Mouse (Mus musculus): Measurements from ENCODE around the gene 8030474K03Rik. TPM values are rescaled to one million over a fixed set of nuclear protein-coding genes. Genes with fewer than 3 reads are reported as not detected.

The 8030474K03Rik gene
- not detected in 2 replicates for polyA plus RNA-seq (2012)

DNA sequence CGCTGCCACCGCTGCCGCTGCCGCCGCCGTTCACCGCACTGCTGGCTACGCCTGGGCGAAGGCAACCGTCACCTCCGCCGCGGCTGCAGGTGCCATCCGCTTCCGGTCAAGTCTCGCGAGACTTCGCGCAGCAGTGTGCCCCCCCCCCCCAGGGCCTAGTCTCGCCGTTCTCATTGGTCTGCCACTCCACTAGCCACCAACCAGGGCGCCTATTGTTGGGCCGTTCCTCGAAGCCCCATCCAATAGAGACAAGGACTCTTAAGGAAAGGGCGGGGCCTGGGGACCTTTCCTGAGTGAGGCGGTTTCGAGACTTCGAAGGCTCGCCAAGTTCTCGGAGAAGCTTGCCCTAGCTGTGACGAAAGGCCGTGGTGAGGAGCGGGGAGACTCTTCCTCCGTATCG, at the start of gene 8030474K03Rik, which contains the start of gene Gm4779:
TSS of gene 8030474K03Rik (plus strand) at position 315 of the 400 bp plus-strand sequence.
TSS of gene Gm4779 (minus strand) at position 82 of the 400 bp plus-strand sequence.
- TF ChIP-seq GATA1 (IDR thresholded peaks at IDR 0.05; ENCODE audit: low read length): no peak

GRCm38 (mm10) chrX:101750144-101750543, 44.3 kb upstream of the 8030474K03Rik start:
- TF ChIP-seq GATA1 (IDR thresholded peaks at IDR 0.05; ENCODE audit: low read length): no peak

DNA sequence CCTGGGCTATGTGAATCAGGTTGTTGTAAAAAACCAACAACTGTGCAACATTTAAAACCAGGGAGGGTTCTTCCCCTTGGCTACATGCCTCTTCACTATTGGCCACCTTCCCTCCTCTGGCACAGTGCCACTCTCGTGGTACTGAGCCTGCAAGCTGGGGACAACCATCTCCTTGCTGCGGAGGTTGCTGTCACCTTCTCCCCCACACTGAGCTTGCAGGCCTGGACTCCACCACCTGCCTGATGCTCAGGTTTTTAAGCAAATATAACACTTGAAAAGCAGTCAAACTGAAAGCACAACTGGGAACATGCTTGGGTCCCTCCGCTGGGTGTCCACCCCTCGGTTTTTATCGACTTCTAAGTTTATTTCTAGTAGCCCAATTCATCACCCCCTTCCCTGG, 40.0 kb upstream of the 8030474K03Rik start:
- TF ChIP-seq GATA1 (IDR thresholded peaks at IDR 0.05; ENCODE audit: low read length): no peak

- TF ChIP-seq GATA1 (IDR thresholded peaks at IDR 0.05; ENCODE audit: low read length): no peak
These were observed 29.8 kb upstream of the 8030474K03Rik start for GRCm38 (mm10) chrX:101764621-101765020.

DNA sequence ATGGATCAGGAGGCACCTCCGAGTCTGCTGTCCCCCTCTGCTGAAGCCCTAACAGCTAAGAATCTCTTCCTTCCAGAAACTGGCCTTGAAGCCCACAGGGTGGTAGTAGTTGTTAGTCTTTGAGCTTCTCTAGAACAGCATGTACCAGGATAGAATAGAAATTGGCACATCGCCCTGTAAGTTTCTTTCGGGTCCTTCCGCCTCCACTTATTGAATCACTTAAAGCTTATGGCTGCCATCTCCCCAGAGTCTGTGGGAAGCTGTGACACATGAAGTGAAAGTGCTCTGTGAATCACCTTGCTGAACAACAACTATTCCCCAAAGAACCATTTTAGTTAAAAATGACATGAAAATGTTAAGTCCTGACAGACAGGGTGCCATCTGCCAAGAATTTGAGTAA, 29.3 kb upstream of the 8030474K03Rik start:
- TF ChIP-seq GATA1 (IDR thresholded peaks at IDR 0.05; ENCODE audit: low read length): no peak

- TF ChIP-seq GATA1 (IDR thresholded peaks at IDR 0.05; ENCODE audit: low read length): no peak
These were observed 27.2 kb upstream of the 8030474K03Rik start for GRCm38 (mm10) chrX:101767280-101767679.

DNA sequence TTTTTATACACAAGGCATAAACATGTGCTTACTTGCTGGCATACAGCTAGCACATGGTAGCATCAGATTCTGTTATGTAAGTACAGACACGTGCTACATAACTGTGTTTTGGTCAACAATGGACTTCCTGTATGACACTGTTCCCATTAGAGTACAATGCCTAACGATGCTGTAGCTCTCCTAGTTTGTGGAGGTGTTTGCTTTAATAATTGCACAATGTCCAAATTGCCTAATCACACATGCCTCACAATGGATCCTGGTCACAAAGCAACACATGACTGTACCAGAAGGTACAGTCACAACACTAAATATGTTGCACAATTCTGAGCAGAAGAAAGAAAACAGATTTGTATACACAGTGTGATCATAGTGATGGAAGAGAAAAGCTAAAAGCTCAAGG, 25.0 kb upstream of the 8030474K03Rik start:
- no peak for TF ChIP-seq GATA1 (IDR thresholded peaks at IDR 0.05; ENCODE audit: low read length)

DNA sequence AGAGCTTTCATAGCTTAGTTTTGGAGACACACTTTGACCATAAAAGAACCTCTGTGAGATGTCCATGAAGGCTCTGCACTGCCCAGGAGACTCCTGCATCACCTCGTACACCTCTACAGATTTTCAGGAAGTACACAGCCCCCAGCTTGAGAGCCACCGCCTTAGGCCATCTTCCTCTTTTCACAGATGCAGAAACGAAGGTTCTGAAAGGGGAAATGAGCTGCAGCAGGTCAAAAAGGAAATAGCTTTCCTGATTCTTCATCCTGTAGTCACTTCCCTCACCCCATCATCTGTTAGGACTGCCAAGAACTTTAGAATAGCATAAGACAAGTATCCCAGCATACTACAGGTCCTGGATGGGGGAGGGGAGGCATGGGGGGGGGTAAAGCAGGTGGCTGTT, 24.1 kb upstream of the 8030474K03Rik start:
- TF ChIP-seq GATA1 (IDR thresholded peaks at IDR 0.05; ENCODE audit: low read length): no peak

DNA sequence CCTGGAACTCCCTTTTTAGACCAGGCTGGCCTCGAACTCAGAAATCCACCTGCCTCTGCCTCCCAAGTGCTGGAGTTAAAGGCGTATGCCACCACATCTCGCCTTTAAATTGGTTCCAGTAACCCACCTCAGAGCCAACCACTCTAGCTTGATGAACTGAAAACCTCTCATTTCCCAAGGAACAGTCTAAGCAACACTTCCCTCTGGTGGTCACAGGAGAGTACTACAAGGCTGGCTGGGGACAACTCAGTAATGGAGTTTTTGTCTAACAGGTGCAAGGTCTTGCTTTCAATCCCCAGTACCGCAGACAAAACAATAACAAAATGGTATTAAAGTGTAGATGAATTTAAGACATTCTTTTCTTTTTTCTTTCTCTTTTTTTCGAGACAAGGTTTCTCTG, 22.4 kb upstream of the 8030474K03Rik start:
- TF ChIP-seq GATA1 (IDR thresholded peaks at IDR 0.05; ENCODE audit: low read length): no peak

DNA sequence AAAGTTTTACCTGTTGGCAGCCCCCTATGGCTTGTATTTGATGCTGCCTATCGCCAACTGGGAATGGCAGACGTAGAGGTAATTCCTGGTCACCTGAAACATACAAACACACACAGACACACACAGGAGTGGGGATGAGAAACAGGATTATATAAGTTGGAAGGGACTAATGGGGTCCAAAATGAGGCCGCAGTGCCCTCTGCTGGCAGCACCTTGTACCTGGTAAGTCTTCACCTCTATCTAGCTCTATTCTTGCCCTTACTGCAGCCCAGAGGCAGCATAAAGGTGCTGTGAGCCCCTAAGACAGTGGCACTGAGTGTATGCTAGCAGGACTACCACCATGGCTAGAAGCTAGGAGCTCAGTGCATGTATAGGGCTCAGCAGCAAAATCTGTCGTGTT, 2.9 kb upstream of the 8030474K03Rik start:
- no peak for TF ChIP-seq GATA1 (IDR thresholded peaks at IDR 0.05; ENCODE audit: low read length)

DNA sequence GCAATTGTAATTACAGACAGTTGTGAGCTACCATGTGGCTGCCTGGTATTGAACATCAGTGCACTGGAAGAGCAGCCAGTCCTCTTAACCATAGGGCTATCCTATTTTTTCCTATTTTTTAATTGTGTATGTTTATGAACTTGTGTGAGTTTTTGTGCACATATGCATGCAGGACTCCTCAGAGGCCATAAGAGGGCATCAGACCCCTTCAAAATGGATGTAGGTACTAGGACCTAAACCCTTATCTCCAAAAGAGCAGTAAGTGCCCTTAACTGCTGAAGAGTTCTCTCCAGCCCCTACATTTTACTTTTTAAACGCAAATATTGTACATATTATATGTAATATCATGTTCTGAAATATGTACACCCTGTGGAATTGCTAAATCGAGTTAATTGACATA, 11.1 kb downstream of the 8030474K03Rik start:
- TF ChIP-seq GATA1 (IDR thresholded peaks at IDR 0.05; ENCODE audit: low read length): no peak

- no peak for TF ChIP-seq GATA1 (IDR thresholded peaks at IDR 0.05; ENCODE audit: low read length)
These were observed 17.3 kb downstream of the 8030474K03Rik start for GRCm38 (mm10) chrX:101811750-101812149.

GRCm38 (mm10) chrX:101819163-101819562, 24.7 kb downstream of the 8030474K03Rik start:
- TF ChIP-seq GATA1 (IDR thresholded peaks at IDR 0.05; ENCODE audit: low read length): no peak

- no peak for TF ChIP-seq GATA1 (IDR thresholded peaks at IDR 0.05; ENCODE audit: low read length)
These were observed 52.8 kb downstream of the 8030474K03Rik start for GRCm38 (mm10) chrX:101847191-101847795.

Other genes starting within 250 kb of the 8030474K03Rik start
- gene Ogt, start 154.6 kb upstream of the 8030474K03Rik start, polyA plus RNA-seq (2012): 1.8 and 3.2 TPM in 2 replicates
- gene Cxcr3, start 60.4 kb upstream of the 8030474K03Rik start, polyA plus RNA-seq (2012): not detected in 2 replicates
- gene Gm4779, start 233 bp upstream of the 8030474K03Rik start, polyA plus RNA-seq (2012): not detected in 2 replicates
- gene Nhsl2, start 54.7 kb downstream of the 8030474K03Rik start, polyA plus RNA-seq (2012): not detected in 2 replicates

Measured in G1E-ER4 (cell line).